Mouse (Mus musculus): ENCODE results near the gene Strada.

- TF ChIP-seq POLR2A (IDR thresholded peaks at IDR 0.05; ENCODE audit: low read depth, low read length) (0 out of 2 replicates have a peak, but pooled peaks have one; percentile 10), CTCF (IDR thresholded peaks at IDR 0.05; ENCODE audit: borderline replicate concordance, insufficient read depth, low read length) (no peak)
Observed at GRCm38 (mm10) chr11:106154770-106155169, 47.2 kb downstream of the Strada start.
